Mouse (Mus musculus) heart, postnatal 0 days (tissue): ENCODE results near the gene Wwox.

ENCODE experiments used
- CTCF ChIP-seq: IDR thresholded peaks from 2 replicates; pipeline ENCODE4 v1.5.1; 2016; ENCODE audit warnings: antibody characterized with exemption, control low read depth, low read depth
- EP300 ChIP-seq: IDR thresholded peaks from 2 replicates; pipeline ENCODE4 v1.6.1; 2016; ENCODE audit warnings: antibody characterized with exemption, low read depth

GRCm38 (mm10) chr8:114641809-114642208 is 202.4 kb downstream of the Wwox start:
- TF ChIP-seq EP300 (no peak), CTCF (no peak)
